Mouse (Mus musculus) limb, embryonic 11.5 days (tissue): ENCODE measurements around the gene Pop5. TPM values are rescaled to one million over a fixed set of nuclear protein-coding genes. Genes with fewer than 3 reads are reported as not detected.

Source experiments
- ATAC-seq: fragments of 200-750 bp; cut with Nextera tagmentation; 2 replicates; pipeline ENCODE4 v1.8.0; 2017; ENCODE audit warnings: low read depth; ENCODE audit not compliant: insufficient number of reproducible peaks, low FRiP score, low TSS enrichment
- DNase-seq: peaks from one replicate; pipeline ENCODE4 v3.0.0-alpha.2; 2015; ENCODE audit warnings: low spot score
- H3K27ac ChIP-seq: fragments of 300-500 bp; sonication (generic); replicated peaks from 2 replicates; pipeline ENCODE4 v1.5.1; 2014; ENCODE audit warnings: low read depth, mild to moderate bottlenecking, low read length
- H3K27me3 ChIP-seq: fragments of 300-500 bp; sonication (generic); 2 replicates; pipeline ENCODE4 v1.6.1; 2014; ENCODE audit warnings: mild to moderate bottlenecking, low read length, mixed read lengths; ENCODE audit not compliant: control insufficient read depth, insufficient read depth
- H3K36me3 ChIP-seq: fragments of 300-500 bp; sonication (generic); 2 replicates; pipeline ENCODE4 v1.6.1; 2014; ENCODE audit warnings: mild to moderate bottlenecking, low read length, moderate library complexity, mixed read lengths; ENCODE audit not compliant: control insufficient read depth, insufficient read depth
- H3K4me1 ChIP-seq: fragments of 300-500 bp; sonication (generic); 2 replicates; pipeline ENCODE4 v1.6.1; 2014; ENCODE audit warnings: low read length, mixed read lengths; ENCODE audit not compliant: control insufficient read depth, insufficient read depth
- H3K4me2 ChIP-seq: fragments of 300-500 bp; sonication (generic); 2 replicates; pipeline ENCODE4 v1.6.1; 2014; ENCODE audit warnings: low read depth, mild to moderate bottlenecking, moderate library complexity; ENCODE audit not compliant: severe bottlenecking
- H3K4me3 ChIP-seq: fragments of 300-500 bp; sonication (generic); 2 replicates; pipeline ENCODE4 v1.5.1; 2014; ENCODE audit warnings: low read depth, low read length
- H3K9ac ChIP-seq: fragments of 300-500 bp; sonication (generic); 2 replicates; pipeline ENCODE4 v1.6.1; 2014; ENCODE audit warnings: mild to moderate bottlenecking, low read length
- H3K9me3 ChIP-seq: fragments of 300-500 bp; sonication (generic); 2 replicates; pipeline ENCODE4 v1.6.1; 2016; ENCODE audit warnings: low read length; ENCODE audit not compliant: control insufficient read depth
- WGBS: fragments of 180-500 bp; shearing (Covaris S2); extraction: QIAGEN DNeasy Blood & Tissue Kit; methylation state at CpG from one replicate; pipeline ENCODE4 v1.1.7; 2014; 5-methylcytosine and 5-hydroxymethylcytosine counted together
- polyA plus RNA-seq: library from polyadenylated mRNA; unstranded; fragments of >200 nt; fragmentation: Nextera tagmentation; extraction: Ambion mirVana; gene quantifications from 2 replicates; pipeline ENCODE4 v1.2.1, GENCODE M21; 2014

Gene Pop5
- polyA plus RNA-seq, 1 experiment from 2014 or later, result 123 TPM

DNA sequence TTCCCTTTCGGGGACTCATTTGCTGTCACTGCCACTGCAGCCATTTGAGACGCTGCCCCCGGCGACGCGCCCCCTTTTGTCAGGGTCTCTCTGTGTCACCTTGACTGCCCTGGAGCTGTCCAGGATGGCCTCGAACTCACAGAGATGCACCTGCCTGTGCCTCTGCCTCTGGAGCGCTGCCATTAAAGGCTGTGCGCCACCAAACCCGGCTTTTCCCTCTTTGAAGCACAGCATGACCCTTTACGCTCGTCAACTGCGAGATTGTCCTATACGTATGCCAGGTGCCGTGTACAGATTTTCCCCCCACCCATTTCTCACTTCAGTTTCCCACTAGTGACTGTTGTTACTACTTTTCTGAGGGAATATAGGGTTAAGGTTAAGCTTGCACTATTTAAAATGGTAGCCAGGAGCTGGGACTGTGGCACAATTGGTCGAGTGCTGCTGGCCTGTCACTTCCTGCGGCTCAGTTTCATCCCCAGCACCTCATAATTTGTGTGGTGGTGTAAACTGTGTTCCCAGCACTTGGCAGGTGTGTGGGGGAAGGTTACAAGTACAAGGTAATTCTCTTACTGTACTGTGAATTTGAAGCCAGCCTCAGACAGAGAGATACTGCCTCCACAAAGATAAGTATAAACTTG lies 44.5 kb downstream of the Pop5 start:
- Histone ChIP-seq H3K9me3 (no peaks in the 10 kb centered on the region), H3K27ac (no peak overlapping the region), H3K9ac (peak overlapping the region; percentile 66), H3K27me3 (no peaks in the 10 kb centered on the region), H3K36me3 (peaks cover 7% of the 10 kb centered on the region; the same call in 1 of the 2 replicates), H3K4me1 (peaks cover 6% of the 10 kb centered on the region), H3K4me2 (peak overlapping the region; percentile 95), H3K4me3 (peak overlapping the region; percentile 78)
- WGBS, result 7% methylated on average over 17 of the region's 17 CpGs
- ATAC-seq (no peak), DNase-seq (peak; percentile 39)

DNA sequence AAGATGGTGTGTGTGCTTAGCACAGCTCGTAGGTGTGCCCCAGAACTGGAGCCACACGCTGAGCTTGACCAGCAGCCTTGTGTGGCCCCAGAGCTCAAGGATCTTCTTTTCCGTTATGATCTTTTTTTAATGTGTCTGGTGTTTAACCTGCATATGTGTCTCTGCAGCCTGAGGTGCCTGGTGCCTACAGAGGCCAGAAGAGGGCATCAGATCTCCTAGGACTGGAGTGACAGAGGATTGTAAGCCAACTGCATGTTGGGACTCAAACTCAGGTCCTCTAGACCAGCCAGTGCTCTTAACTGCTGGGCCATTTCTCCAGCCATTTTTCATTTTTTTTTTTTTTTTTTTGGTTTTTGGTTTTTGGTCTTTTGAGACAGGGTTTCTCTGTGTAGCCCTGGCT lies 49.1 kb downstream of the Pop5 start:
- Histone ChIP-seq H3K27ac (no peak overlapping the region), H3K4me3 (no peak overlapping the region), H3K9ac (no peak overlapping the region), H3K4me1 (peaks cover 6% of the 10 kb centered on the region), H3K4me2 (no peak overlapping the region), H3K9me3 (no peaks in the 10 kb centered on the region), H3K27me3 (no peaks in the 10 kb centered on the region), H3K36me3 (peaks cover 11% of the 10 kb centered on the region)
- DNase-seq (no peak), ATAC-seq (no peak)
- 96% methylated on average over 3 of the region's 3 CpGs for WGBS

DNA sequence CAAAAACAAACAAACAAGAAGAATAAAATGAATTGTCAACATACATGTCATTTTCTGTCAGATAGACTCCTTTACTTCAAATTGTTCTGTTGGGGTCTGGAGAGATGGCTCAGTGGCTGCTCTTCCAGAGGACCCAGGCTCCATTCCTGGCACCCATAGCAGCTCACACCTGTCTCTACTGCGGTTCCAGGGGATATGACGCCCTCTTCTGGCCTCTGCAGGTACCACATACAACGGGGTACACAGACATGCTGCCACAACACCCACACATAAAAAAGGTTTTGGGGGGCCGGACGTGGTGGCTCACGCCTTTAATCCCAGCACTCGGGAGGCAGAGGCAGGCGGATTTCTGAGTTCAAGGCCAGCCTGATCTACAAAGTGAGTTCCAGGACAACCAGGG lies 58.5 kb downstream of the Pop5 start:
- Histone ChIP-seq H3K9ac (no peak overlapping the region), H3K4me3 (no peak overlapping the region), H3K9me3 (no peaks in the 10 kb centered on the region), H3K27ac (no peak overlapping the region), H3K27me3 (no peaks in the 10 kb centered on the region), H3K36me3 (peaks cover 14% of the 10 kb centered on the region; the same call in 1 of the 2 replicates), H3K4me1 (0 out of 2 replicates have a peak, but pooled peaks cover 7% of the 10 kb centered on the region), H3K4me2 (no peak overlapping the region)
- DNase-seq (no peak), ATAC-seq (no peak)
- 89% methylated on average over 8 of the region's 8 CpGs for WGBS

Other genes starting within 250 kb of the Pop5 start
- 30.9 and 43.5 TPM in 2 replicates for gene Sppl3, start 224.7 kb upstream of the Pop5 start, polyA plus RNA-seq
- 36.5 and 39.5 TPM in 2 replicates for gene Gm10401, start 137.5 kb upstream of the Pop5 start, polyA plus RNA-seq
- gene Acads, start 116.5 kb upstream of the Pop5 start, polyA plus RNA-seq, result 41.5 and 49.3 TPM in 2 replicates
- 65.3 and 65.4 TPM in 2 replicates for gene Unc119b, start 100.9 kb upstream of the Pop5 start, polyA plus RNA-seq
- gene Mlec, start 77.7 kb upstream of the Pop5 start, polyA plus RNA-seq, result 51.5 and 58.8 TPM in 2 replicates
- 1.2 and 1.9 TPM in 2 replicates for gene Cabp1, start 41.5 kb upstream of the Pop5 start, polyA plus RNA-seq
- 77.5 and 105 TPM in 2 replicates for gene Rnf10, start 37.1 kb downstream of the Pop5 start, polyA plus RNA-seq
- gene Coq5, start 43.8 kb downstream of the Pop5 start, polyA plus RNA-seq, result 51.4 and 54.6 TPM in 2 replicates
- gene Dynll1, start 65.2 kb downstream of the Pop5 start, polyA plus RNA-seq, result 1,968 and 2,035 TPM in 2 replicates
- 417 and 433 TPM in 2 replicates for gene Srsf9, start 91.3 kb downstream of the Pop5 start, polyA plus RNA-seq
- gene Gatc, start 105.3 kb downstream of the Pop5 start, polyA plus RNA-seq, result 42.5 and 46.7 TPM in 2 replicates
- 59.8 and 64.4 TPM in 2 replicates for gene Triap1, start 105.4 kb downstream of the Pop5 start, polyA plus RNA-seq
- 712 and 734 TPM in 2 replicates for gene Cox6a1, start 113.1 kb downstream of the Pop5 start, polyA plus RNA-seq
- gene Msi1, start 193.8 kb downstream of the Pop5 start, polyA plus RNA-seq, result 45.9 and 48.3 TPM in 2 replicates
- not detected in 2 replicates for gene Pla2g1b, start 230.4 kb downstream of the Pop5 start, polyA plus RNA-seq
- 19.2 and 19.7 TPM in 2 replicates for gene Sirt4, start 248.9 kb downstream of the Pop5 start, polyA plus RNA-seq